Mouse (Mus musculus): ENCODE measurements around the gene Xndc1.

Xndc1 gene

DNA sequence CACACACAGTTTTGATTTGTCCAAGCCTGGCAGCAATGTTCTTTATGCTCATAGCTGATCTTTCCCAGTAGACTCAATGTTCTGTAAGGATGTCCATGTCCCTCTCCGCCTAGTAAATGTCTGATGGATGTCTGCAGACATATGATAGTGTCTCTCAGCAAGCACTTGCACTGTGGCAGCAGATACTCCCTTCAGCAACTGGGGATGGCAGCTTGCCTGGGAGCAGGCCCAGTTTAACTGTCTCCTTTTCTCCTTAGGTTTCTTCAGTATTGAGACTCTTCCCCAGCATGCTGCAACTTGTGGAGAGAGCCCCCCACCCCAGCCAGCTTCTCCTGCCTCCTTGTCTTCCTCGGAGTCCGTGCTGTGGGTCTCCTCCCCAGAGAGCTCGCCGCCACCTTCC lies 16.5 kb downstream of the Xndc1 start:
- in situ Hi-C loops (cut with MboI, MseI), result loop anchor here (5.0 kb wide), 1 partner anchor 154 kb away; no protein-coding TSS in a partner anchor

DNA sequence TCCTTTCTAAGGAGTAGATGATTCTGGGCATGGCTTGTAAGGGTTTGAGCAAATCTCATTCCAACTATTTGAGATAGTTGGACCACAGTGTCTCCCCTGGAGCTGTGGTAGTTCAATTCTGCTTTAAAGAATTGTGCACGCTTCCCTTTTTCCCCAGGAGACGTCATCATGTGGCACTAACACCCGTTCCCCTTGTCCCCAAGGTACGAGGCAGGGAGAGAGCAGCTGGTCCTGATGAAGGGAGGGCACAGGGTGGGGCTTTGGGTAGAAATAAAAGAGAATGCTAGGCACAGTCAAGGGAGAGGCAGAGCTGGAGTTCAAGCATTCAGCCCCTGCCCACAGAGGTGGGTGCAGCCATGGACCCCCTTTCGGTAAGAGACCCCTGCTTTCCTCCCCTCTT lies 17.5 kb downstream of the Xndc1 start, which contains the start of gene Trpc2:
Gene Trpc2 (plus strand): TSS at position 301 of the 400 bp plus-strand sequence.
- in situ Hi-C loops (cut with MboI, MseI), result loop anchor here (5.0 kb wide), 1 partner anchor 156 kb away; no protein-coding TSS in a partner anchor

- in situ Hi-C loops (cut with MboI, MseI), result loop anchor here (5.0 kb wide), 1 partner anchor 157 kb away; no protein-coding TSS in a partner anchor
Observed at GRCm38 (mm10) chr7:102084041-102084696, 18.9 kb downstream of the Xndc1 start.

DNA sequence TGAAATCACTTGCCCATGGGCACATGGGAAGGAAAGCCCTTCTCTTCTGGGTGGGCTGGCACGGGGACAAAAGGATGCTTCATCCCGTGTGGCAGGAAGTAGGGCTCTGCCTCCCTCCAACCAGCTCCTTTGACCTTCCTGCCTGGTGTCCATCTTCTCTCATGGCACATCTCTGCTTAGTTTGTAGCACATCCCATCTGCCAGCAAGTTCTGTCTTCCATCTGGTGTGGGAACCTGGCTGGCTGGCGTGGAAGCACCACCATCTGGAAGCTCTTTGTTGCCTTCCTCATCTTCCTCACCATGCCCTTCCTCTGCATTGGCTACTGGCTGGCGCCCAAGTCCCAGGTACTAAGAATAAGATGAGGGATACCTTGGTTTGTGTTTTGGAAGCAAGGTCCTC lies 22.0 kb downstream of the Xndc1 start:
- in situ Hi-C loops (cut with MboI, MseI), result no loop called here

DNA sequence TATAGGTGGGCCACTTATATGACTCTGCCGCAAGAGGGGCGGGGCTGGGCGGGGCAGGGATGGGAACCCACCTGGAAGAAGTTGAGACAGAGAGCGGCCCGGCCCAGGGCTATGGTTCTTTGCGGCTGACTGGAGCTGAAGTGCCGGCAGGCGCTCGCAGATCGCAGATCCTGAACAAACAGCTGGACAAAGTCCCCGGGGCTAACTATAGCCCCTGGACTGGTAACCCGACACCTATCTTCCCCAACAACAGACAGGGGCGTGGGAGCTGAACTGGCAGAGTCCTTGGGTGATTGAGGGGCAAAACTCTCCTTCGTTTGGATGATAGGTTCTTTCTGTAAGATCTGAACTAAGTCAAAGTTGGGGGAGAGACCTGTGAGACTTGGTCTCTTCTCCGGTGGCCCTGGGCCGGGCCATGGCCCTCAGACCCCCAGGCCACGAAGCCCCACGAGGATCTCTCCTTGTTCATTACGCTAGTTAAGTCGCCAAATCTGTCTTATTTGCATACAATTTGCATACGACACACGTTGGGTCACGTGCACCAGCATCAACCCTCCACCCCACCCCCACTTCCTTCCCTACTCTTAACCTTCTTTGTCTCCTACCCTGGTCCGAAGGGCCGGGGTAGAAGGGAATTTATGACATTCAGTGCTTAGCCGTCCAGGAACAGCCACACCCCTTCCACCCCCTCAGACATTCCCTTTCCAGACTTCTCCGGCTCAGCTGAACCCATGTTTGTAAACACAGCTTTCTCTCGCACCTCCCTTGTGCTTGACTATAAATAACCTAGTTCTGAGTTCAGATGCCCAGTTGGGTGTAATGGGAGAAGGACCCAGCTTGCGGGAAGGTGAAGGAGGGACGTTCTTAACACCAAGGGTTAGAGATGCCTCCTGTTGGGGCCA lies 34.7 kb downstream of the Xndc1 start:
- in situ Hi-C loops (cut with MboI, MseI), result no loop called here

GRCm38 (mm10) chr7:102100868-102101267 lies 35.6 kb downstream of the Xndc1 start:
- in situ Hi-C loops (cut with MboI, MseI), result no loop called here

GRCm38 (mm10) chr7:102101487-102101886 lies 36.2 kb downstream of the Xndc1 start, which contains the start of gene Art1:
TSS of gene Art1 (plus strand) at chr7:102101743.
- in situ Hi-C loops (cut with MboI, MseI), result no loop called here

DNA sequence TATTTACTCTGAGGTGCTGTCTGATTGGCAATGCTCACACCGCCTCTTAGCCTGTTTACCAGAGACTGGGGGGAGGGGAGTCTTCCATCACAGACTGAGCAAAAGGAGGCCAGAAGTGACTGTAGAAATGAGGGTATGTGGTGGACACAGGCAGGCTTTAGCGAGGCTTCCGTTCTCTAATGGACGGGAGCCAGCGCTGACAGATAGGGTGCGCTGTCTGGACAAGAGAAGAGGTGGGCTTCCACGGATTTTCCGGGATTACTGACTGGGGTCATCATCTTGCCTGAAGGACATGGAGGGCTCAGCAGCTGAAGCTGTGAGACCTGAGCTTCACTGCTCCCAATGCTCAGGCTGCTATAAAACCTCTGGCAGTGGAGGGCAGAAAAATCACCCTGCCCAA lies 36.9 kb downstream of the Xndc1 start:
- in situ Hi-C loops (cut with MboI, MseI), result no loop called here

DNA sequence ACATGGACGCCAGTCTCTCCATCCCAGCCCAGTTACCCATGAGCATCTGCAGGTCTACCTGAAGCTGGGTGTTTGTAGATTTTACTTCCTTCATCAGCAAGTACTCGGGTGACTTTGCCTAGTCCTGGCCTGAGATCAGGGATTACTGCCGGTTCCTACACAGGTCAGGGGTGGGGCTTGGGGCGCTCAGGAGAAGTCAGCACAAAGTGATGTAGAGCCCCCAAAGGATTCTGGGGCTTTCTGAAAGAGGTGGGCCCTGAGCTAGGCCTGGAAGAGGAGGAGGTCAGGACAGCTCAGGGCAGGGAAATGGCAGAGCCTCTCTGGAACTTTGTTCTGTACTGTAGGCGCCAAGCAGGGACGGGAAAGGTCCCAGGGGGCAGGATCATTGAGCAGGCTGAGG lies 37.4 kb downstream of the Xndc1 start:
- in situ Hi-C loops (cut with MboI, MseI), result no loop called here

- in situ Hi-C loops (cut with MboI, MseI), result no loop called here
Observed at GRCm38 (mm10) chr7:102103555-102103954, 38.2 kb downstream of the Xndc1 start.

- in situ Hi-C loops (cut with MboI, MseI), result no loop called here
Observed at GRCm38 (mm10) chr7:102104126-102104525, 38.8 kb downstream of the Xndc1 start.

DNA sequence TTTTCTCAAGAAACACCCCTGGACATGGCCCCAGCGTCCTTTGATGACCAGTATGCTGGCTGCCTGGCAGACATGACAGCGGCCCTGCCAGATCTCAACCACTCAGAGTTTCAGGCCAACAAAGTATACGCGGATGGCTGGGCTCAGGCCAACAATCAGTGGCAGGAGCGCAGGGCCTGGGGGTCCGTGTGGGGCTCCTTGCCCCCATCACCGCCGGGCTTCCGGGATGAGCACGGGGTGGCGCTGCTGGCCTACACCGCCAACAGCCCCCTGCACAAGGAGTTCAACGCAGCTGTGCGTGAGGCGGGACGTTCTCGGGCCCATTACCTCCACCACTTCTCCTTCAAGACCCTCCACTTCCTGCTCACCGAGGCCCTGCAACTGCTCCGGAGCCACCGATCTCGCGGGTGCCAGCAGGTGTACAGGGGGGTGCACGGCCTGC lies 41.4 kb downstream of the Xndc1 start:
- in situ Hi-C loops (cut with MboI, MseI), result no loop called here

- in situ Hi-C loops (cut with MboI, MseI), result no loop called here
Observed at GRCm38 (mm10) chr7:102108206-102108605, 42.9 kb downstream of the Xndc1 start.

GRCm38 (mm10) chr7:102109171-102109570 lies 43.9 kb downstream of the Xndc1 start, which contains the start of gene Art5:
TSS of gene Art5 (minus strand) at chr7:102109489.
- in situ Hi-C loops (cut with MboI, MseI), result no loop called here

- in situ Hi-C loops (cut with MboI, MseI), result no loop called here
Observed at GRCm38 (mm10) chr7:102109746-102110145, 44.4 kb downstream of the Xndc1 start.

DNA sequence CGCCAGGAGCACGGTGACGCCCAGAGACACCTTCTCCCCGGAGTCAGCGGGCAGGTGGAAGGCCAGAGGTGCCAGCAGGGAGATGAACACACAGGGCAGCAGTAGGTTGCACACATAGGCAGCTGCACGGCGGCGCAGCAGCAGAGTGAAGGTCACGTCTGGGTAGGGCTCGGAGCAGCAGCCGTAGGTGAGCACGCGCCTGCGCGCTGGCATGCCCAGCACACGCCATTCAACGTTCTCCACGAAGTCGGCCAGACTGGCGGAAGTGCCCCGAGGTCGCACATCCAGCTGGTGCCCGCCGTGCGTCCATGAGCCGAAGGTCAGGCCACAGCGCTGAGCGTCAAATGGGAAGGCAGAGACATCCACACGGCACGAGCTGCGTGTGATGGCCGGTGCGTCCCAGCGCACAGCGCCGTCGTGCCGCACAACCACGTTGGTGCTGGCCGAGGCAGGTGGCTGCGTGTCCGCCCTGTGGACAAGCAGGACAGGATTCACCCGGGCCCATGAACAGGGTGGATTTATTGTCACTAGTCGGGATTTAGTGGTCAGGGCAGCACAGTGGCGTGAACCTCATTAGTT lies 47.9 kb downstream of the Xndc1 start:
- in situ Hi-C loops (cut with MboI, MseI), result no loop called here

- in situ Hi-C loops (cut with MboI, MseI), result no loop called here
Observed at GRCm38 (mm10) chr7:102116579-102117331, 51.4 kb downstream of the Xndc1 start, which contains the start of gene Chrna10. TSS of gene Chrna10 (minus strand) at chr7:102116828.

GRCm38 (mm10) chr7:102117382-102117781 lies 52.1 kb downstream of the Xndc1 start:
- in situ Hi-C loops (cut with MboI, MseI), result no loop called here

DNA sequence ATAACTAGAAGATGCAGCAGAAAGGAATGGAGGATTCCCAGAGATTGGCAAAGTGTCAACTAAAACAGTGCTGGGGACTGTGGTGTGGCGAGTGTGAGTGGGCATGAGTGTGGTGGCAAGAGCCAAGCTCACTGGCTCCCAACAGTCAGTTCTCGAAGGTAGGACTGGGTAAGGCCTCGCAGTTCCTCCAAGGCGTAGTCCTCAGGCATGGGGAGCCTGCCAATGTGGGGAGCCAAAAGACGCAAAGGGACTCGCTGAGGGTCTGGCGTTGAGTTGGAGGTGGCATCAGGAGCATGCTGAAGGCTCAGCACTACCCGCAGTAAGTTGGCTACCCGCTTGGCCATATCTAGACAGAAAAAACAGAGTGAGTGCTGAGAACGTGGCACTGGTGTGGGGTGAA lies 55.0 kb downstream of the Xndc1 start:
- in situ Hi-C loops (cut with MboI, MseI), result no loop called here

DNA sequence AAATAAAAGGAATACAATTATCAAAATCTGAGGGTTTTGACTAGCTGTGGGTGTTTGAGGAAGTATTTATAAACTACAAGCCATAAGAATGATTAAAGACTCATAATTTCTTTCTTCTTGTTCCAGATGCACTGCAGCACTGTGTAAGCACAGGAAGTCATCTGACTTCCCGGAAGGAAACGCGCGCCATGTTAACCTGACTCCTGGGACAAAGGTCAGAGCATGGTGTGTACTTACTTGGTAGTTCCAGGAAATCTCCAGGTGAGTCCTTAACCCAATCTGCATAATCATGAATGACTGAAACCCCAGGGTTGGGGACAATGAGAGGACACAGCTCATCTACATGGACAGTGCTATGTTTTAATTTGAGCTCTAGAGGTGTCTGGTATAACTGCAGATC lies 67.1 kb downstream of the Xndc1 start:
- in situ Hi-C loops (cut with MboI, MseI), result loop anchor here (10.0 kb wide), 1 partner anchor 52 kb away; no protein-coding TSS in a partner anchor

Measured in T-helper 1 cell (primary cell).